Mouse (Mus musculus): ENCODE measurements around the gene Dmac2. TPM values are rescaled to one million over a fixed set of nuclear protein-coding genes. Genes with fewer than 3 reads are reported as not detected.

The Dmac2 gene
- polyA plus RNA-seq (2012; rRNA removed): 22.3 and 31.2 TPM in 2 replicates

DNA sequence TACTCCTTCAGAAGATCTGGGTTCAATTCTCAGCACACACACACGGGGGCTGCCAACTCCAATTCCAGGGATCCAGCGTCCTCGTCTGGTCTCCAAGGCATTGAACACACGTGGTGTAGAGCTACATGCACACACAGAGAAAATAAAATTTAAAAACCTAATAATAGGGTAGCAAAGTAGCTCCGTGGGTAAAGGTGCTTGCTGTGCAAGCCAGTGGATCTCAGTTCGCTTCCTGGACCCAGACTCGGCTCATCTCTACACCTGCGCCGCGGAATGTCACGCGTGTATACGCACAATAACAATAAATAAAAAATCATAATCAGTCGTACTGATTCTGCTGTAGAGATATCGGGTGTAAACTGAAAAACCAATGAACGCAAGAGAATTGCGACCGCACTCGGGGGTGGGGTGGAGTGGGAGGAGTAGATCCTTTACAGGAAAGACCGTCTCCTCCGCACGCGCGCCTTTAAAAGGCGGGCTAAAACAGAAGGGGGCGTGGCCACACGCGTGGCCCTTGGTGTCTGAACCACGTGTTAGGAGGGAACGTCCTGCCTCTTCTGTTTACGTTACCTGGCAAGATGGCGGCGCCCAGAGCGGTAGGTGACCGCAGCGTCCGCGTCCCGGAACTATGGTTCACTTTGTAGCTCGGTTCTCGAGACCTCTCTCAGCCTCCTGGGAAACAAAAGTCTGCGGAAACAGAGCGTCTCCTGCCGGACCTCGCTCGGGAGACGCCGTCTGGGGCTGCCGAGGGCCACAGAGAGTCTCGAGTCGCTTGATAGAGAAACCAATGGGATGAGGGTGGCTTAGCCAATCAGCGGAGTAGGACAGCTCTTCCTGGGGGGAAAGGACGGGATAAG, at the start of gene Dmac2:
Gene Dmac2 (plus strand): TSS at position 550 of the 857 bp plus-strand sequence.

DNA sequence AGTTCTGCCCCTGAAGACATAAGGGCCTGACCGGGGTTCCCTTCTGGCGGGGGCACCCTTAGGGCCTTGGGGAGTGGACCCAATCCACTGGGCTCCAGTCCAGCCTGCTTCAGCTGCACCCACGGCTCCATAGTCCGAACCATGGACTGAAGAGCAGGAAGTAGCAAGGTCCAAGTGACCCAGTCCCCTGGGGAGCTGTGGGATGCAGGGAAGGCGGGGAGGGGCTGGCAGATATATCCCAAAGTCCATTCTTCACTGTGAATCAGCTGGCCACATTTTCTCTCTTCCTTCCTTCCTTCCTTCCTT, 3.6 kb upstream of the Dmac2 start, which contains the start of gene Erich4:
Gene Erich4 (minus strand): TSS at position 187 of the 306 bp plus-strand sequence.

DNA sequence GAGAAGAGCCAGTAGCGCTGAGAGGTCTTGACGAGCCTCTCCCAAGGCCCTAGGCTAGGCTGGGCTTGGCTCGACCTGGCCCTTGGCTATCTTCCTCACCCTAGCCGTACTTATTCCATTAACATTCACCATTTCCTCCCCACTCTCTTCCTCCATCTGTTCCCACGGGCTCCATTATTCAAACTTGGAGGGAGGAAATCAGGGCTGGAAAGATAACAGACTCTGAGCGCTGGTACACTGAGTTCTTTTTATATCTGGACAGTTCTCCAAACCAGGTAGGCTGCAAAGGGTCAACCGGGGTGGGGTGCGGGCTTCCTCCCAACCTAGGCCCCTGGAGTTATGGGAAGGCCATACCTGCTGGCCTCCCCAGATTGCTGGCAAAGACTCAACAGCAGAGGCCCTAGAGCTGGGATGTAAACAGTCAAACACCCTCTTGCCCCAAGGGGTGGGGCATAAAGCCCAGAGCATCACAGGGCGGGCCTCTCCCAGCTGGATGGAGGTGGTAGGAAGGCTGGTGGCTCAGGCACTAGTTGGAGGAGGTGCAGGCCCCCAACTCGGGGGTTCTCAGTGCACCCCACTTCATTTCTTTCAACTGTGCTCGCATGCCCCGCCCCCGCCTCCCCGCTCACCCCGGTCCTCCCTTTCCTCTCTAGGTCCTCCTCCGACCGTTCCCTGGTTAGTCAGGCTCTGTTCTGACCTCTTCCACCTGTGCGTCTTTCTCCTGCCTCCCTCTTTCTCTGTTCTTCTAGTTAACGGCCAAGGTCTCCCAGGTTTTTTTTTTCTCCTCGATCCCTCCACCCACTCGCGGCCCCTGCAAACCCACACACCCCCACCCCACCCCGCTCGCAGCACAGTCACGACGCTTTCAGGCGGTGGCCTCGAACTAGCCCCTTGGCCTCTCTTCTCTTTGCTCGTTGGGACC, 7.6 kb downstream of the Dmac2 start, which contains the start of gene B3gnt8:
Gene B3gnt8 (plus strand): TSS at position 146 of the 922 bp plus-strand sequence.

DNA sequence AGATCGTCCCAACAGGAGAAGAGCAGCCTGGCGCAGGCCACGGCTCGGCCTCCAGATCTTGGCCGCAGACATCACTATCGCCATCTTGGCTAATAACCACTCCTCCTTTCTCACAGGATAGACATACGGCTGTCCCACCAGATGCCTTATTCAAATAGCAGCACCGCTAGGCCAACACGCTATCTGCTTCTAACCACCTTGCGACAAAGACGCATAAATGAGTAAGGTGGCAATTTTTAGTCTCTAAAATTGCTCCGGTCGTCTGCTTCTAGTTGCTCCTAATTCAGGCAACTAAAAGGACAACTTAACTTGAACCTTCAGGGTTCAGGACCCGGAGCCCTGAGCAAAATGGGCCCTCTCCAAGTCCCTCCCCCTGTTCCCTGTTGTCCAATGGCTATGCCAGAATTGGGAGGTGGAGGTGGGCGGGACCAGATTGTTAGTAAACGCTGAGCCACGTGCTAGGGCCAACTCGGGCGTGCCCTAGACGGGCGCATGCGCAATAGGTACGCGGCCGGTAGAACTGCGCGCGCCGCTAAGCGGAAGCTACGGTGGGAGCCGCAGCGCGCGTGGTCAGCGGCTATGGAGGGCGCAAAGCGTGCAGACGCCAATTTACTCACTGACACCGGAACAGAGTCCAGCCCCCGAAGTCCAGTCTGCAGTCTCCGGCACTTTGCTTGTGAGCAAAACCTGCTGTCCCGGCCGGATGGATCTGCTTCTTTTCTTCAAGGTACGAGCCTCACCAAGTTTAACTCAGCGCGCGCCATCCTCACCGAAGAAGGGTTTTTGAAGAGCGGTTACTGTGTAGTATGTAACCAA, 39.7 kb downstream of the Dmac2 start, which contains the start of the genes Bckdha and Exosc5:
Gene Bckdha (minus strand): TSS at position 325 of the 816 bp plus-strand sequence.
Gene Exosc5 (plus strand): TSS at position 508 of the 816 bp plus-strand sequence.

DNA sequence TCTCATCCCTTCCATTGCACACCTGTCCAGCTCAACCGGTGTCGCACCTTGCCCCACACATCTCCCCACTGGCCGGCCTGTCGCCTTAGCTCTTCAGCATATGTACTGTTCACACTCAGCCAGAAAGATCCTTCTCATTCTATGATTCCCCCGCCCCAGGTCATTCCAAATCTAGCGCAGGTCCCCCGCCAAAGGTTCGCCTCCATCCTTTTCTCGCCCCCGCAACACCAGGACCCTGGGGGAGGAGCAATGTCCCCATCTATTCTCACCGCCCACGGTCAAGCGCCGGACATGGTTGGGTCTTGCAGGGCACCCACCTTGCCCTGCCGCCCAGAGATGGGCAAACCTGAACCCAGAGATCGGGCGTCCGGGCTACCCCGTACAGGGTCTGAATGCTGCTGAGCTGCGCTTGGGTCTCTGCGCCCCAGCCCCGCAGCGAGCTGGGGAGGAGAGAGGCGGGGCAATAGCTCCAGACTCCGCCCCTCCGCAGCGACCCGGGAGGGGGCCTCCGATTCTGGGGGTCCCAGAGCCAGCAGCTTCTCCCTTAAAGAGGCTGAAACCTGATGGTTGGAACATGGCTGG, 55.6 kb downstream of the Dmac2 start, which contains the start of gene Tmem91:
Gene Tmem91 (minus strand): TSS at position 448 of the 582 bp plus-strand sequence.

Other genes with a start within 250 kb of the Dmac2 start
- not detected in 2 replicates for gene Cnfn, start 249.7 kb upstream of the Dmac2 start, polyA plus RNA-seq (2012; rRNA removed)
- 4.6 and 7.7 TPM in 2 replicates for gene Lipe, start 220.7 kb upstream of the Dmac2 start, polyA plus RNA-seq (2012; rRNA removed)
- not detected in 2 replicates for gene Cxcl17, start 206.5 kb upstream of the Dmac2 start, polyA plus RNA-seq (2012; rRNA removed)
- 0.61 and 1.2 TPM in 2 replicates for gene Ceacam1, start 141.8 kb upstream of the Dmac2 start, polyA plus RNA-seq (2012; rRNA removed)
- gene Ceacam2, start 79.6 kb upstream of the Dmac2 start, polyA plus RNA-seq (2012; rRNA removed): not detected in 2 replicates
- not detected in 2 replicates for gene Erich4, start 3.5 kb upstream of the Dmac2 start, polyA plus RNA-seq (2012; rRNA removed)
- 1.4 and 1.6 TPM in 2 replicates for gene B3gnt8, start 7.2 kb downstream of the Dmac2 start, polyA plus RNA-seq (2012; rRNA removed)
- gene Bckdha, start 39.6 kb downstream of the Dmac2 start, polyA plus RNA-seq (2012; rRNA removed): 31.3 and 48.1 TPM in 2 replicates
- 45.5 and 45.7 TPM in 2 replicates for gene Exosc5, start 39.8 kb downstream of the Dmac2 start, polyA plus RNA-seq (2012; rRNA removed)
- gene Tmem91, start 55.8 kb downstream of the Dmac2 start, polyA plus RNA-seq (2012; rRNA removed): 0.52 and 0.74 TPM in 2 replicates
- gene B9d2, start 61.4 kb downstream of the Dmac2 start, polyA plus RNA-seq (2012; rRNA removed): 21.3 and 30.0 TPM in 2 replicates
- 5.5 and 8.6 TPM in 2 replicates for gene Tgfb1, start 67.6 kb downstream of the Dmac2 start, polyA plus RNA-seq (2012; rRNA removed)
- gene Ccdc97, start 99.7 kb downstream of the Dmac2 start, polyA plus RNA-seq (2012; rRNA removed): 66.6 and 84.8 TPM in 2 replicates
- gene Hnrnpul1, start 135.3 kb downstream of the Dmac2 start, polyA plus RNA-seq (2012; rRNA removed): 80.8 and 115 TPM in 2 replicates
- gene Axl, start 169.3 kb downstream of the Dmac2 start, polyA plus RNA-seq (2012; rRNA removed): 22.3 and 32.5 TPM in 2 replicates
- 0.71 and 3.9 TPM in 2 replicates for gene Cyp2s1, start 197.5 kb downstream of the Dmac2 start, polyA plus RNA-seq (2012; rRNA removed)